Mouse (Mus musculus) hindbrain, embryonic 11.5 days (tissue): ENCODE measurements around the gene Akap8l. TPM values are rescaled to one million over a fixed set of nuclear protein-coding genes. Genes with fewer than 3 reads are reported as not detected.

Experiments used
- ATAC-seq: fragments of 200-750 bp; cut with Nextera tagmentation; 2 replicates; pipeline ENCODE4 v1.8.0; 2017; ENCODE audit warnings: mild to moderate bottlenecking, moderate TSS enrichment, moderate library complexity; ENCODE audit not compliant: low FRiP score
- DNase-seq: peaks from one replicate; pipeline ENCODE4 v3.0.0-alpha.2; 2015; ENCODE audit warnings: low spot score
- H3K27ac ChIP-seq: fragments of 300-500 bp; sonication (generic); 2 replicates; pipeline ENCODE4 v1.5.1; 2014; ENCODE audit warnings: mild to moderate bottlenecking, low read depth, low read length
- H3K27me3 ChIP-seq: fragments of 300-500 bp; sonication (generic); 2 replicates; pipeline ENCODE4 v1.6.1; 2014; ENCODE audit warnings: mild to moderate bottlenecking, low read length, moderate library complexity, mixed read lengths; ENCODE audit not compliant: control insufficient read depth, insufficient read depth
- H3K36me3 ChIP-seq: fragments of 300-500 bp; sonication (generic); 2 replicates; pipeline ENCODE4 v1.6.1; 2014; ENCODE audit warnings: mild to moderate bottlenecking, low read length, moderate library complexity, mixed read lengths; ENCODE audit not compliant: control insufficient read depth, insufficient read depth
- H3K4me1 ChIP-seq: fragments of 300-500 bp; sonication (generic); replicated peaks from 2 replicates; pipeline ENCODE4 v1.6.1; 2014; ENCODE audit warnings: low read length, mixed read lengths; ENCODE audit not compliant: control insufficient read depth, insufficient read depth
- H3K4me2 ChIP-seq: fragments of 300-500 bp; sonication (generic); replicated peaks from 2 replicates; pipeline ENCODE4 v1.6.1; 2014; ENCODE audit warnings: mild to moderate bottlenecking, low read depth, low read length
- H3K4me3 ChIP-seq: fragments of 300-500 bp; sonication (generic); 2 replicates; pipeline ENCODE4 v1.5.1; 2014; ENCODE audit warnings: low read depth, low read length
- H3K9ac ChIP-seq: fragments of 300-500 bp; sonication (generic); 2 replicates; pipeline ENCODE4 v1.6.1; 2014; ENCODE audit warnings: low read depth, low read length
- H3K9me3 ChIP-seq: fragments of 300-500 bp; sonication (generic); 2 replicates; pipeline ENCODE4 v1.6.1; 2016; ENCODE audit warnings: low read length; ENCODE audit not compliant: control insufficient read depth
- WGBS: fragments of 180-500 bp; shearing (Covaris S2); extraction: QIAGEN DNeasy Blood & Tissue Kit; methylation state at CpG from one replicate; pipeline ENCODE4 v1.1.7; 2014; 5-methylcytosine and 5-hydroxymethylcytosine counted together
- polyA plus RNA-seq: library from polyadenylated mRNA; unstranded; fragments of >200 nt; fragmentation: Nextera tagmentation; extraction: Ambion mirVana; gene quantifications from 2 replicates; pipeline ENCODE4 v1.2.1, GENCODE M21; 2014

Akap8l gene
- polyA plus RNA-seq, 1 experiment from 2014 or later, result 80.1 TPM

DNA sequence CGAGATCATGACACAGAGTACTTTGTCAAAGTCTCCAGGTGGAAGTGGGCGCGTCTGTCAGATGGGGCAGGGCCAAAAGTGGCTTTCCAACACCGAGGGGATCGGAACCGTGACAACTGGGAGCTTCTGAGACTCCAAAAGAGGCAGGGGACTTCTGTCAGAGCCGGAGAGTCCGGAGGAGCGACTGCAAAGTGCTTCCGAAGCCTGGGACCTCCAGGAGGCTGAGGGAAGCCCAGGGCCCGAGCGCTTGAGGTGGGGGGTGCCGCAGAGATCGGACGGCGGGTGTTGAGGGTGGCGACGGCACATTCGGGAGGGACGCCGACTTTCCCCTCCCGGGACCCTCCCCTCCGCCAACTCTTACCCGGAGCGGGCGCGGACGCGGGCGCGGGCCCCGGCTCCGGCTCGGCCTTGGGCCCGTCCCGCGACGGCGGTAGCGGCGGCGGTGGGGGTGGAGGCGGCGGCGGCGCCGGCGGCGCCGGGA, 13.5 kb upstream of the Akap8l start:
- peak overlapping the region; percentile 54 for H3K4me2 ChIP-seq
- H3K27ac ChIP-seq, result peak overlapping the region; percentile 52
- ATAC-seq (peak; percentile 63), DNase-seq (peak; percentile 61)
- peaks cover 12% of the 10 kb centered on the region for H3K36me3 ChIP-seq
- H3K9me3 ChIP-seq, result no peaks in the 10 kb centered on the region
- peak overlapping the region; percentile 99 for H3K9ac ChIP-seq
- H3K4me1 ChIP-seq, result peaks cover 6% of the 10 kb centered on the region
- H3K4me3 ChIP-seq, result peak overlapping the region; percentile 90
- under 1% methylated on average over 21 of the region's 50 CpGs for WGBS
- H3K27me3 ChIP-seq, result no peaks in the 10 kb centered on the region

DNA sequence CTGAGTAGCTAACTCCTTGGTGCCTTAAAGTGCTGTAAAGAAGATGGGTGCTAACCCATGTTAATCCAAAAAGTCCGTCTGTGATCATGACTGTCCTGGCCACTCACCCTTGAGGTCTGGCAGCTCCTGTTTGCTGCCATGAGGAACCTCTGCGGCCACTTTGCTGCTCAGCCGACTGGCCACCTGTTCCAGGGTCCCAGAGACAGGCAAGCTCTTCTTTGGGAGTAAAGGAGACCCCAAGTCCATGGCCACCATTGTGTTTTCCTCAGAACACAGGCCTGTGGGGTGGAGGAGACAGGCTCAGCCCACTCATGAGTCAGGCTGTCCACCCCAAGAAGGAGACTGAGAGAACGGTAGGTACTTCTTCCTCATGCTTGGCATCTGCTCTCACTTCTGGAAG, 12.3 kb upstream of the Akap8l start:
- peak overlapping the region; percentile 90 for H3K4me3 ChIP-seq
- 85% methylated on average over 4 of the region's 4 CpGs for WGBS

DNA sequence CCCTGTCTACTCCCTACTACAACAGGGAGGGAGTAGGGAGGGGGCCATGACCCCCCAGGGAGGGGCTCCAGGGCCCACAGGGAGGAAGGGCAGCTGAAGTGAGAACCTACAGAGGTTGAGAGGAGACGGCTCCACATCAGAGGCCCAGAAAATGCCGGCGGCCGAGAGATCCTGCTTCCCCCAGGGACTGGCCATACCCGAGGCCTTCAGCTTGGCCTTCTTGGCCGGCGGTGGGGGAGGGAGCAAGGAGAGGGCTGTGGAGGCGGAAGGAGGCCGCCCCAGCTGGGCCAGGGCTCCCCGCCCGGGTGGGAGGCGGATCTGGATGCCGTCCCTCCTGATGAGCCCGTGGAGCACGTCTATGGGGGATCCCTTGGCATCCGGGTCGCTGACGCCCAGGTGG, 9.5 kb upstream of the Akap8l start:
- Histone ChIP-seq H3K27me3 (no peaks in the 10 kb centered on the region), H3K4me3 (no peak overlapping the region), H3K9ac (no peak overlapping the region), H3K4me2 (no peak overlapping the region), H3K4me1 (peaks cover 6% of the 10 kb centered on the region), H3K27ac (no peak overlapping the region), H3K9me3 (no peaks in the 10 kb centered on the region), H3K36me3 (peaks cover 29% of the 10 kb centered on the region)
- WGBS, result 92% methylated on average over 11 of the region's 18 CpGs
- ATAC-seq (no peak), DNase-seq (no peak)

More for the DNA sequence above, 12.3 kb upstream of the Akap8l start:
- H3K27ac ChIP-seq, result no peak overlapping the region
- peak overlapping the region; percentile 54 for H3K4me2 ChIP-seq
- H3K27me3 ChIP-seq, result no peaks in the 10 kb centered on the region
- peaks cover 6% of the 10 kb centered on the region for H3K4me1 ChIP-seq
- H3K9ac ChIP-seq, result peak overlapping the region; percentile 99; the same call in 1 of the 2 replicates
- ATAC-seq (no peak), DNase-seq (no peak)
- no peaks in the 10 kb centered on the region for H3K9me3 ChIP-seq
- H3K36me3 ChIP-seq, result peaks cover 20% of the 10 kb centered on the region

DNA sequence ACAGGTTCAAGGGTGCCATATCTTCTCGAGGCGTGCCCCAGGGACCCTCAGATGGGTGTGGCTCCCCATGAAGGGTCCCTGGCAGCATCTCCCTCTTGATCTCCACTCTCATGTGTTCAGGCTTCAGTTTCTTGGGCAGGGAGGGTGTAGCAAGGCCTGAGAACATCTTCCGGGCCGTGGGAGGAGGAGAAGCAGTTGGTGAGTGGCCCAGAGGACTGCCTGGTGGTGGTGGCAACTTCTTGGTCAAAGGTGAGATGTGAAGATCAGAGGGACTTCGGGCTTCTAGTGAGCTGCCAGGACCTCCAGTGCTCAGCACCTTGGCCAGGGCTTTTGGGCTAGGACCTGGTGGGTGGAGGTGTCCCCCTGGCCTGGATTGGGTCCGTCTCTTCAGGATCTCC, 8.5 kb upstream of the Akap8l start:
- WGBS, result 92% methylated on average over 6 of the region's 6 CpGs

DNA sequence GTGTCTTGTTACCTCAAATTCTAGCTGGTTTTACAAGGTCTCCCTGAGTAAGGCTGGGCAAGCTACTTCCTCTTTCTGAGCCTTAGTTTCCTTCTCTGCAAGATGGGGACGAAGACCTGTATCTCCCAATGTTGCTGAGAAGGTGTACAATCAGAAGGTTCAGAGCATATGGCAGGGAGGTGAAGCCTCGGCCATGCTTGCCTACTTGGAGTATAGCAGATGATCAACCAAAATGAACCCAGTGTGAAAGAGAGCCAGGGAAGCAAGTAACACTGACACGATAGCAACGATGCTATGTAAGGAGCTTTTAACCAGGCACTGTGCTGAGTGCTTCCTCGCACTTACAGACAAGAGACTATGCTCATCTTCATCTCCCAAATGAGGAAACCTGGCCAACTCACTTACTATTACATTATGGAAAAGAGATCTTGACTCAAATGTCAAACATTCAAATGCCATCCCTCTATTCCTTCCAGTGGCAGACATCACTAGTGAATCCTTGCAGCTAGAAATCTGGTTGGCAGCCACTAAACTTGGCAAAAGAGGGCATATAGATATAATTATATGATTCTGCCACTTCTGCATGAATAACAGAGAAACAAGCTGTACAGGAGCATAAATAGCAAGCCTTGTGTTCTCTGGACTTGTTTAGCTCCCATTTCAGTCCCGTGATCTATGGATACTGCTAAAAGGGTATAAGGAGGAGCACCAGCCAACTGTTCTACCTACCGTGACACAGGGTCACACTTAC, 8.0 kb upstream of the Akap8l start:
- Histone ChIP-seq H3K4me3 (no peak overlapping the region), H3K36me3 (peaks cover 29% of the 10 kb centered on the region), H3K4me1 (peaks cover 6% of the 10 kb centered on the region), H3K27me3 (no peaks in the 10 kb centered on the region), H3K27ac (no peak overlapping the region), H3K9ac (no peak overlapping the region), H3K4me2 (no peak overlapping the region), H3K9me3 (no peaks in the 10 kb centered on the region)
- no peak for ATAC-seq
- no peak for DNase-seq
- 96% methylated on average over 7 of the region's 7 CpGs for WGBS

More for the DNA sequence above, 8.5 kb upstream of the Akap8l start:
- Histone ChIP-seq H3K27me3 (no peaks in the 10 kb centered on the region), H3K9ac (no peak overlapping the region), H3K4me3 (no peak overlapping the region), H3K36me3 (peaks cover 29% of the 10 kb centered on the region), H3K9me3 (no peaks in the 10 kb centered on the region), H3K4me1 (peaks cover 6% of the 10 kb centered on the region), H3K27ac (no peak overlapping the region), H3K4me2 (no peak overlapping the region)
- DNase-seq (no peak), ATAC-seq (no peak)

DNA sequence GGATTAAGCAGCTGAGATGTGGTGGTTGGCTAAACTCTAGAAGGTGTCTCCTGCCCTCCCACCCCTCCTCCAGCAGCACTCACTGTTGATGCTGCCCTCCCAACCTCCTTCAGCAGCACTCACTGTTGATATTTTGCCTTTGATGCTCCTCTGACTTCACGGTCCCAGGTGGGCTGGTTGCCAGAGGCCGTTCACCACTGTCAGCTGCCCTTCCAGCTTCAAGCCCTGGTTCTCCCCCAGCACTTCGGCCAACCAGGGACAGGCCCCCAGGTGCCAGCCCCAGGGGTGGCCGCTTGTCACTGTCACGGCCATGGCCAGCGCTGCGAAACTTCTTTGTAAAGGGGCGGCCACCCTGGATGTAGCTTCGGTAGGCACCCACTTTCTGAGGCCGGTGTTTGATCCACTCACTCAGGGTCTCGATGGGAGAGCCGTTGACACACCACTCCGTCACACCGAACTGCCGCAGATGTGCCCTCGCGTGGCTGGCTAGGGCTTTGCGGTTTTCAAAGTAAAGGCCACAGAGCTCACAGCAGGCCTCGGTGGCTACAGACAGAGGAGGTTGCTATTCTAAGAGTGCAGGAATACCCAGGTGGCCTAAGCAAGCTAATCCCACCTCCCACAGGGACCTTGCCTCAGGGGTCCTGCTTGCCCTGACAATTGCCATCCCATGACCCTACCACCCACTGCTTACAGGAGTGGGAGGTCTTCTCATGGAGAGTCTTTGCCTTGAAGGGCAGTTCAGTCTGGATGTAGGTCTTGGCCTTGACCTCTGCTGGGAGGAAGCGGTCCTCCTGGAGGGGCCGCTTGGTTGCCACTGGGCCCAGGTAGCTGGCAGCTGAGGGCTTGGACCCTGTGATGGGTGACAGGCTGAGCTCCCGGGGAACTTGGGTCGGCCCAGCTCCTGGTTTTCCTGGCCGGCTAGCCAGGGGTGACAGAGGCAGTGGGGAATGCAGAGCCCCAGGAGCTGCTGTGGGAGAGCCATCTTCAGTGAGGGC, 6.7 kb upstream of the Akap8l start:
- Histone ChIP-seq H3K9me3 (no peaks in the 10 kb centered on the region), H3K9ac (no peak overlapping the region), H3K4me1 (no peaks in the 10 kb centered on the region), H3K27ac (no peak overlapping the region), H3K4me2 (no peak overlapping the region), H3K27me3 (no peaks in the 10 kb centered on the region), H3K4me3 (no peak overlapping the region), H3K36me3 (peaks cover 29% of the 10 kb centered on the region)
- WGBS, result 79% methylated on average over 24 of the region's 24 CpGs
- ATAC-seq (no peak), DNase-seq (no peak)

DNA sequence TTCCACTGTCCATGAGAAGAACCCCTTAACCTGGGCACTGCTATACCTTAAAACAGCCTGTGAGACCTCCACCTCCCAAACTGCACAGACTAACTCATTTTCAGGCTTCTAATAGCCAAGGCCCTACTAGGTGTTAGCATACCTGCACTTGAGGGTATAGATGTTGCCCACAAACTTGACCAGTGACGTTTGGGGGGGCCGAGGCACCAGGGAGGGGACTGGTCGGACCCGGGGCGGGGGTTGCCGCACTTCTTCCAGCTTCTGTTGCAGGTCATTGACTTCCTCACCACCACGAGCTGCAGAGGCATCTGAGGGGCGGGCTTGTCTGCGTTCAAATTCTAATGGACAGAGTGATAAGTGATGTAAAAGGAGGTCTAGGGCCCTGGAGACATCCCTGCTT, 5.9 kb upstream of the Akap8l start:
- no peak overlapping the region for H3K4me3 ChIP-seq
- no peak overlapping the region for H3K4me2 ChIP-seq
- no peak overlapping the region for H3K9ac ChIP-seq
- 88% methylated on average over 9 of the region's 9 CpGs for WGBS
- H3K27me3 ChIP-seq, result no peaks in the 10 kb centered on the region
- H3K9me3 ChIP-seq, result no peaks in the 10 kb centered on the region
- H3K27ac ChIP-seq, result no peak overlapping the region
- no peaks in the 10 kb centered on the region for H3K4me1 ChIP-seq
- DNase-seq, result no peak
- H3K36me3 ChIP-seq, result peaks cover 21% of the 10 kb centered on the region
- no peak for ATAC-seq

DNA sequence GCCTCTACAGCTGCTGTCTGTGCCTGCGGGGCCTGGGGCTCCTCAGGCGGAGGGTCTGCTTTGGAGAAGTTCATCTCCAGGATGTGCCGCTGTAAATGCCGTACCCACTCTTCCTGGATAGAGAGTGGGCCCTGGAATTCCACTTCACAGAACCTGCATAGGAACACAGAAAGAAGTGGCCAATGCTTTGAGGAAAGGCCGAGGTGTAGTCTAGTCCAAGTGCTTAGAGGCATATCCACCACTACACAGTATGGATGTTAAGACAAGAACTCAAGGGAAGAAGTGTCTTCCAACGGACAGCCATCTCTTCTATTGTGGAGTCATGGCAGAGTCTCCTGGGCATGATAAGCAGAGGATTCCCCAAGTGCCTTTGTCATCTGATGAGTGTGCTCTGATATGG, 4.6 kb upstream of the Akap8l start:
- 92% methylated on average over 6 of the region's 6 CpGs for WGBS
- Histone ChIP-seq H3K36me3 (peaks cover 20% of the 10 kb centered on the region), H3K4me3 (no peak overlapping the region), H3K27me3 (no peaks in the 10 kb centered on the region), H3K9ac (no peak overlapping the region), H3K4me1 (no peaks in the 10 kb centered on the region), H3K9me3 (no peaks in the 10 kb centered on the region), H3K4me2 (no peak overlapping the region), H3K27ac (no peak overlapping the region)
- no peak for ATAC-seq
- no peak for DNase-seq
